Mouse (Mus musculus): ENCODE measurements around the gene Zeb2. TPM values are rescaled to one million over a fixed set of nuclear protein-coding genes. Genes with fewer than 3 reads are reported as not detected.

The Zeb2 gene
- polyA plus RNA-seq, 1 experiment from 2014 or later: 38.0 TPM

DNA sequence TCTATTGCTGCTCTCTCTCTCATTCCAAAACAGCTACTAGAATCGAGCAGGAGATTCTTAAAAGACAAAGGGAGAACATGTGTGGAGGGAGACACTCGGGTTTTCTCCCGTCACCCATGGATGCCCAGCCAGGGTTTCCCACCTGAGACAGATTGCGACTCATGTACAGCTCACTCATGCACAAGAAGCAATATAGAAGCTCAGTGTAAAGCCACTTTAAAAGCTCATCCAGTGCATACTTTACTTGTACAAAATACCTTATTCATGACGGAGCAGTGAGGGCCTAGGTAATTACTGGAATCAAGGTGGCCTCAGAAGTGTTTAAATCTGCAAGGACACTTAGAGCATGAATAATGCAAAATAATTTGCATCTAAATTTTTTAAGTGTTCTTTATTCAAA, 45.9 kb downstream of the Zeb2 start:
- no peak for ATAC-seq (ENCODE audit: low FRiP score, low read depth)
- H3K9me3 ChIP-seq: no peaks in the 10 kb centered on the region
- no peak overlapping the region for H3K4me3 ChIP-seq
- H3K36me3 ChIP-seq: no peaks in the 10 kb centered on the region
- no peaks in the 10 kb centered on the region for H3K27me3 ChIP-seq
- H3K27ac ChIP-seq (replicated peaks): 0 out of 2 replicates have a peak overlapping the region, but pooled peaks have one; percentile 1
- no peak overlapping the region for H3K9ac ChIP-seq
- H3K4me1 ChIP-seq (replicated peaks): peaks cover 13% of the 10 kb centered on the region
- 47% methylated on average over 5 of the region's 5 CpGs for WGBS
- H3K4me2 ChIP-seq: no peak overlapping the region

DNA sequence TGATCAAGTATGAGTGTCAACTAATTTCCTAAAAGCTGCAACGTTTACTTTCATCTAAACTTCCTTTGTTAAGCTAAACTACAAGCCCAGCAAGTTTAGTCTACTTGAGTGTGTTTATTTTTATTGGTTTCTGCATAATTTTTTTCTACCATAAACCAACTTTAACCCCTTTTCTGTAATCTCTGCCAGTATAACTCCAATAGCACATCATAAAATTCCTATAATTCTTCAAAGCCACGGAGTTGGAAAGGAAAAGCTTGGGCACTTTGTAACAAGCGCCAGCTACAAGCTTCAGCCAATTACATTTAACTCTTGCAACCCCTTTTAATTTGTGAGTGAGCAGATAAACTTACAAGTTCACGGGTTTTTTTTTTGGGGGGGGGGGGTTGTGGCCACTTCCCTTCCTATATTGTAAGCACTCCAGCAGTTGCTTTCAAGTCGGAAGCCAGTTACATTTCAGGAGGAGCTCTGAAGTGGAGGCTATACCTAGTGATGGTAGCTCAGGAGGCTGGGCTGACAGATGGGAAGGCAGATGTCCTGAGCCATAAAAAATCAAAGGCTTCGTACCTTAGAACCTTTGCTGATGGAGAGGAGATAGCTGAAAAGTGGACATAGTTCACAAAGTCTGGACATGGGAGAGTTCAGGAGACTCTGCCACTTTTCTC, 46.5 kb downstream of the Zeb2 start:
- Histone ChIP-seq H3K4me2 (no peak overlapping the region), H3K4me1 (replicated peaks) (peaks cover 13% of the 10 kb centered on the region), H3K9me3 (no peaks in the 10 kb centered on the region), H3K27ac (replicated peaks) (0 out of 2 replicates have a peak overlapping the region, but pooled peaks have one; percentile 1), H3K9ac (no peak overlapping the region), H3K27me3 (no peaks in the 10 kb centered on the region), H3K4me3 (no peak overlapping the region), H3K36me3 (no peaks in the 10 kb centered on the region)
- no peak for ATAC-seq (ENCODE audit: low FRiP score, low read depth)
- 59% methylated on average over 6 of the region's 6 CpGs for WGBS

DNA sequence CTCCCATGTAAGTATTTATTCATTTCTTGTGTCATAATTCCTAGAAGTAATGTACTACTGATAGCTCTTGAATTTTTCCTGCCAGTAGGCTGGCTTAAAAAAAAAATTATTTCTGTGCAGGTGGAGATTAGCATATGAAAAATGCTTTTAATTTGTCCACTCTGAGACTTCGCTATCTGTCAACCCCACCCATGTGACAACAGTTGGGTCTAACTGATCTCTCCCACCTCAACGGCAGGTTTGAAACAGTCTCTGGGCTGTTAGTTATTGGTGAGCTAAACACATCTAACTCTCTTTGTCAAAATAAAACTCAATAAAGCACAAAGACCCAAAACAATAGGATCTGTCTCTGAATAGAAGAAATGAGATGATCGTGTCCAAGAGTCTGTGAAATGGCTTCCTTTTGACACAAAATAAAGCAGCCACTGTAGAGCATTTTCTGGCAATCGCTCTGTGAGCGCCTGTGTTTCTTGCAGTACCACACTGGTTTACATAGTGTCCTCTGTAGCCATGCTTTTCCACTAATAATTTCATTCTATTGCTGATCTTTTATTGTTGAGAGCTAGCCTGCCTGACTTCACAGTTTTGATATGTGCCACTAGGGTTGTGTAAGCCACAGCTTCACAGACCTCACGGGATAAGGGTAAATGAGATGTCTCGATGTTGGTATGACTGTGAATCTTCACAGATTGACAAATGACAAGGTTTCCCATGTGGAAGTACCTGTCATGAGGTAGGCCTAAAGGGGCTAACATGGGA, 48.2 kb downstream of the Zeb2 start:
- no peak overlapping the region for H3K4me2 ChIP-seq
- H3K27me3 ChIP-seq: no peaks in the 10 kb centered on the region
- 56% methylated on average over 7 of the region's 7 CpGs for WGBS
- H3K9ac ChIP-seq: no peak overlapping the region
- H3K36me3 ChIP-seq: no peaks in the 10 kb centered on the region
- no peaks in the 10 kb centered on the region for H3K9me3 ChIP-seq
- H3K27ac ChIP-seq (replicated peaks): 0 out of 2 replicates have a peak overlapping the region, but pooled peaks have one; percentile 5
- ATAC-seq (ENCODE audit: low FRiP score, low read depth): no peak
- no peak overlapping the region for H3K4me3 ChIP-seq
- peaks cover 14% of the 10 kb centered on the region for H3K4me1 ChIP-seq (replicated peaks)

DNA sequence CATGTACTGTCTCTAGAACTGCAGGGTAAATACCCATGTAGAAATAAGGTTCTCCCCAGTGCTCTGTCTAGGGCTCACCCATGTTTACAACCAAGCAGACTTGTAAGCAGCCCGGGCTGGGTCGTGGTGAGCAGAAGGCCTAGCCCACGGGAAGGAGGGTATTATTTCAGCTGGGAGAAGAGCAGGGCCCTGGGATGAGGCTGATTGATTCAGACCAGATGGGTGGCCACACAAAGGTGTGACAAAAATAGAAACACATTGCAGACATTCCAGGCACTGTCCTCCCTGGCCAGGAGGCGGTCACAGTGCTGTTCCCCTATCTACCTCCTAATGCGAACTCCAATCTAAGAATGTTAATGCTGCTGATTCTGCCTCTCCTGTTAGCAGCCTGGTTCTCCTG, 50.1 kb downstream of the Zeb2 start:
- no peak overlapping the region for H3K4me3 ChIP-seq
- H3K9me3 ChIP-seq: no peaks in the 10 kb centered on the region
- no peak overlapping the region for H3K9ac ChIP-seq
- H3K4me2 ChIP-seq: no peak overlapping the region
- H3K36me3 ChIP-seq: no peaks in the 10 kb centered on the region
- H3K4me1 ChIP-seq (replicated peaks): peaks cover 23% of the 10 kb centered on the region
- H3K27me3 ChIP-seq: no peaks in the 10 kb centered on the region
- H3K27ac ChIP-seq (replicated peaks): no peak overlapping the region
- no peak for ATAC-seq (ENCODE audit: low FRiP score, low read depth)
- WGBS: 30% methylated on average over 5 of the region's 5 CpGs

DNA sequence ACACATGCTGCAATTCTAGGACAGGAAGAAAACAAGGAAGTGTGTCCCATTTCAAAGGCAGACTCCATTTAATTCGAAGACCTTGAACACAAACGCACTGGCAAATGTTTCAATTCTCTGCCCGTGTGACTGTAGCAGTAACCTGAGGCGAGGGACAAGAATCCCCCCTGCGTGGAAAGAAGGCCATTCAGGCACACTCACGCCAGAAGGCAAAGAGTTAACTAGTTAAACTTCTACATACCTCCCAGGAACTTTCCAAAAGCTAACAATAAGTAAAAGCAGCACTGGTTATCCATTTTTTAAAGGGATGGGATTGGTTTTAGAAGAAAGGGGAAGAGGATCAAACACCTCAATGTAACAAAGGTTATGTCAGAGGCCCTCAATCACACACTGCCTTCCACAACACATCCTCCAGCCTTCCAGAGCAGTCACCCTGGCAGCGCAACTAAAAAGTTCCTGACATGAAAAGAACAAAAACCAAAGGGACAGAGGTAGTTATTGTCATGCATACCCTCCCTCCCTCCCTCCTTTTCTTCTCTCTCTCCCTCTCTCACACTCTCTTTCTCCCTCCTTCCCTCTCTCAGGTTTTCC, 53.8 kb downstream of the Zeb2 start:
- Histone ChIP-seq H3K9ac (no peak overlapping the region), H3K27me3 (no peaks in the 10 kb centered on the region), H3K4me2 (no peak overlapping the region), H3K36me3 (no peaks in the 10 kb centered on the region), H3K4me3 (no peak overlapping the region), H3K9me3 (no peaks in the 10 kb centered on the region), H3K27ac (replicated peaks) (0 out of 2 replicates have a peak overlapping the region, but pooled peaks have one; percentile 23), H3K4me1 (replicated peaks) (peaks cover 31% of the 10 kb centered on the region)
- ATAC-seq (ENCODE audit: low FRiP score, low read depth): no peak
- 14% methylated on average over 7 of the region's 7 CpGs for WGBS

DNA sequence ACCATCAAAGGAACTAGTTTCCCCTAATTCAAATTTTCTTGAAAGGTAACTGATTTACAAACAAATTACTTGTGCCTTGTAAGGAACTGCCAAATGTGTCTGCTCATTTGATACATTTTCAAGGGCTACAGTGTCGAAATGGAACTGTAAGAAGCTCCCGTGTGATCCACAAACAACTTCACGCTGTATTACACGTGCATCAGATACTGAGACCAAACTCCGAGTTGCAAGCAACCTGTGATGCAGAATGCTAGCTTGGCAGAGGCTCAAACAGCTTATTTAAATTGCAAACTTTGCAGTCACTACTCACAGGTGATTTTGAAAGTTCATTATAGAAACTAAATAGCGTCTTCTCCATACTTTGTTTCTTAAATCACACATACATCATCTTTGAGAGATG, 55.1 kb downstream of the Zeb2 start:
- no peak overlapping the region for H3K27ac ChIP-seq (replicated peaks)

DNA sequence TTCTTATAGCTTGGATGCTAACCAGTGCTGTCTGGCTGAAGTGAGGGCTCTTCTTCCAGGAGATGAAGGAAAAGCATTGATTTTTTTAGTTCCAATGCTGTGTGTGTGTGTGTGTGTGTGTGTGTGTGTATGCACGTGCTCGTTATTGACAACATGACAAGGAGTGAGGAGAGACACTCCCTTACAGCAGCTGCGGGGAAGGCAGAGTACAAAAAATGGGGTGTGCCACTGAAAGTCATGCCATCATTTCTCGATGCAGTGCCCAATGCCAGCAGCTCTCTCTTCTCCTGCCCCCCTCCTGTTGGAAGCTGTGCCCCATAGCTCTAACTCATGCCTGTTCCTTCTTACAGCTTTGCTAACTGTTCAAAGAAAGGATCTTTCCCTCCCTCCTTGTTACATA, 56.4 kb downstream of the Zeb2 start:
- no peaks in the 10 kb centered on the region for H3K36me3 ChIP-seq
- H3K4me2 ChIP-seq: no peak overlapping the region
- H3K27ac ChIP-seq (replicated peaks): no peak overlapping the region
- no peak overlapping the region for H3K4me3 ChIP-seq
- H3K27me3 ChIP-seq: no peaks in the 10 kb centered on the region
- WGBS: 75% methylated on average over 4 of the region's 4 CpGs
- H3K4me1 ChIP-seq (replicated peaks): peaks cover 31% of the 10 kb centered on the region
- H3K9ac ChIP-seq: no peak overlapping the region
- no peaks in the 10 kb centered on the region for H3K9me3 ChIP-seq
- no peak for ATAC-seq (ENCODE audit: low FRiP score, low read depth)

More for the DNA sequence above, 55.1 kb downstream of the Zeb2 start:
- 49% methylated on average over 6 of the region's 6 CpGs for WGBS
- Histone ChIP-seq H3K4me2 (no peak overlapping the region), H3K9ac (no peak overlapping the region), H3K36me3 (no peaks in the 10 kb centered on the region), H3K27me3 (no peaks in the 10 kb centered on the region), H3K9me3 (no peaks in the 10 kb centered on the region), H3K4me1 (replicated peaks) (peaks cover 31% of the 10 kb centered on the region), H3K4me3 (no peak overlapping the region)
- ATAC-seq (ENCODE audit: low FRiP score, low read depth): no peak

DNA sequence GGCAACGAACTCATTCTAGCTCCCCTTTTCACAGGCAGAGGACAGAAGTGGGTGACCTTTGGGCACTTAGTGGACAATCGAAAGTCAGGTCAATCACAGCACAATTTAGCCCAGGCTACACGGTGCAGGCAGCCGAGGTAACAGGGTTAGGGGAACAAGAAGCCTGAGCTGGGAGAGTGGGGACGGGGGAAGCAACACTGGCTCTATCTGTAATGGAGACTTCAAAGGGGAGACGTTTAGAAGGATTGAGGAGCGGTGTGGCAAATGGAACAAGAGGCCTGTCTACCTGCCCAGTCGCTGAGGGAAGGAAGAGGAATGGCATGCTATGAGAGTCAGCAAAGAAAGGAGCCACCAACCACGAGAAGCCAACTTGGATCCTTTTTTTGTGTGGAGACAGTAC, 57.0 kb downstream of the Zeb2 start:
- no peak for ATAC-seq (ENCODE audit: low FRiP score, low read depth)
- no peak overlapping the region for H3K4me3 ChIP-seq
- no peak overlapping the region for H3K4me2 ChIP-seq
- 71% methylated on average over 9 of the region's 9 CpGs for WGBS
- no peak overlapping the region for H3K27ac ChIP-seq (replicated peaks)
- no peaks in the 10 kb centered on the region for H3K9me3 ChIP-seq
- H3K27me3 ChIP-seq: no peaks in the 10 kb centered on the region
- no peaks in the 10 kb centered on the region for H3K36me3 ChIP-seq
- H3K9ac ChIP-seq: no peak overlapping the region
- H3K4me1 ChIP-seq (replicated peaks): peaks cover 35% of the 10 kb centered on the region

DNA sequence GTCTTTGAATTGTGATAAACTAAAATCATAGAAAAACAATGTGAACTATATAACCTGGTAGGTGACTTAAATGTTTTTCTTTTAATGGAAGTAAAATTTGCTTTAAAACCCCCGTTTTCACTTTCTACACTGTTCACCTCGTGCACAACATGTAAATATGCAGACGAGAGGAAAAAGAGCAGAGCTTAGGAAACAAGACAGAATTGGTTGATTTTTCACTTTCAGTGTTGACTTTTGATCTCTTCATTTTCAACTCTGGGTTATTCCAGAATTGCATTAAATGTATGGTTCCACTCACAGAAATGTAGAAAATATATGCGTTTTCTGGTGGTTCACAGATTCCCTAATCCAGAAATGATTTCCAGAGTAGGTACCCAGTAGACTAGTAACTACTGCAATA, 57.6 kb downstream of the Zeb2 start:
- 87% methylated on average over 4 of the region's 4 CpGs for WGBS

DNA sequence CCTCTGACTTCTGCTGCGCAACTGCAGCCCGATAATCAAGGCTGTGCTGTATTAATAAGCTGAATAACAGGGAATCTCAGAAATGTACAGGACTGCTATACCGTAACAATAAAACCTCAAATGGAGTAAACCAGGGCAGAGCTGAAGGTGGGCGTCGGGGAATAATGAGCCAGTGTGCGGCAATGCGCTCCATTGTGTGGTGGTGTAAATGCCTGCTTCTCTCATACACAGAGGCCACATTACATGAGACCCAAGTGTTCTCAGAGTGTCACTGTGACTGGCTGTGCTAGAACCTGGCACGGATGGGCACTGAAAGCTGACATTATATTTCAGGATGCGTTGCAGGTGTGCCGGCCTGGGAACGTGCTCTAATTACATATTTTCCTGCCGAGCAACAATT, 58.2 kb downstream of the Zeb2 start:
- H3K36me3 ChIP-seq: no peaks in the 10 kb centered on the region
- H3K4me3 ChIP-seq: no peak overlapping the region
- no peak for ATAC-seq (ENCODE audit: low FRiP score, low read depth)
- H3K27me3 ChIP-seq: no peaks in the 10 kb centered on the region
- WGBS: 61% methylated on average over 12 of the region's 12 CpGs
- H3K4me1 ChIP-seq (replicated peaks): peaks cover 41% of the 10 kb centered on the region
- H3K9ac ChIP-seq: no peak overlapping the region
- no peak overlapping the region for H3K27ac ChIP-seq (replicated peaks)
- H3K9me3 ChIP-seq: no peaks in the 10 kb centered on the region
- H3K4me2 ChIP-seq: no peak overlapping the region

More for the DNA sequence above, 57.6 kb downstream of the Zeb2 start:
- no peaks in the 10 kb centered on the region for H3K36me3 ChIP-seq
- H3K4me2 ChIP-seq: no peak overlapping the region
- ATAC-seq (ENCODE audit: low FRiP score, low read depth): no peak
- H3K27ac ChIP-seq (replicated peaks): no peak overlapping the region
- H3K4me1 ChIP-seq (replicated peaks): peaks cover 36% of the 10 kb centered on the region
- H3K4me3 ChIP-seq: no peak overlapping the region
- no peaks in the 10 kb centered on the region for H3K27me3 ChIP-seq
- H3K9me3 ChIP-seq: no peaks in the 10 kb centered on the region
- H3K9ac ChIP-seq: no peak overlapping the region

DNA sequence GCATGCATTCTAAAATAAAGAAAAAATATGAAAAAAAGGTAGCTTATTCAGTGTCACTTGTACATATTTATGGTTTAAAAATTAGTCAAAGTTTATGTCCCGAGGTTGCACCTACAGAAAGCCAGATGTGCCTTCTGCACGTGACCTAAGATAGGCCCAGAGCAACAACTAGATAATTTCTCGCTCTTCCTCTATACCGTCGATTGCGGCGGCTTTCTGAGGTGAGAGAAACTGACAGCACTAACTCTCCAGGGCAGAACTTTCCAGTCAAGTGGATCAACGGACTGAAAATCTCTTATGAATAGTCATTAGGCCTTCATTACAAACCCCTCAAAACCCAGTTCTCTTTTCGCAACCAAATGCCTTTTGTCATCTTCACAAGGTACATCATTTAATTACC, 59.0 kb downstream of the Zeb2 start:
- H3K27ac ChIP-seq (replicated peaks): no peak overlapping the region
- peaks cover 32% of the 10 kb centered on the region for H3K4me1 ChIP-seq (replicated peaks)
- no peak for ATAC-seq (ENCODE audit: low FRiP score, low read depth)
- 68% methylated on average over 9 of the region's 9 CpGs for WGBS
- no peak overlapping the region for H3K9ac ChIP-seq
- H3K4me2 ChIP-seq: no peak overlapping the region
- H3K36me3 ChIP-seq: no peaks in the 10 kb centered on the region
- H3K9me3 ChIP-seq: no peaks in the 10 kb centered on the region
- no peaks in the 10 kb centered on the region for H3K27me3 ChIP-seq
- no peak overlapping the region for H3K4me3 ChIP-seq

DNA sequence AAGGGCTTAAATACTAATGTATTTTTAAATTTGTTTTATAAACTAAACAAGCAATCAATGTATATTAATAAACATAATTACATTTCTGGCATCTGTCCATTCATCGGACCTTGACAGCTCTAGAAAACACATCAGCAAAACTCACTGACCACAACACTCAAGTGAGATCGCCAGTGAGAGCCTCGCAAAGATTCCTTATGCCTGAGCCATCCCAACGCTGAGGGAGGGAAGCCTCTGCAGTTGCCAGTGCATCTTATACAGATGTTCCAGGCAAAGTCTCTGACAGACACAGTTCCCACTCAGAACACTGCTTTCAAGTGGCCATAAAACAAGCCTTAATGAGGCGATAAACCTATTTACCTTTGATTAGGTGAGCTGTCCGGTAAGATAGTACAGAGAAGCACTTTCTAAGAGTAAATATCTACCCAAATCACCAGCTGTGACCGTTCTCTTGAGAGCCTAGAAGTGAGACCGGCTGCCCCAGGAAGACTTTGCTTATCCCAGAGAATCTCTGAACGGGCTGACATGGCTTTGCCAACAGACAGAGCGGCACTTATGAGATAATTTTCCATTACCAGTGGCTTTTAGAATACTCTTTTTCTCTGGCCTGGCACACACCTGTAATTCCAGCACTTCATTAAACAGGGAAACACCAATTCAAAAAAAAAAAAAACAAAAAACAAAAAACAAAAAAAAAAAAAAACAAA, 60.2 kb downstream of the Zeb2 start:
- Histone ChIP-seq H3K27me3 (no peaks in the 10 kb centered on the region), H3K4me2 (no peak overlapping the region), H3K4me1 (replicated peaks) (peaks cover 30% of the 10 kb centered on the region), H3K4me3 (no peak overlapping the region), H3K9me3 (no peaks in the 10 kb centered on the region), H3K9ac (no peak overlapping the region), H3K36me3 (no peaks in the 10 kb centered on the region), H3K27ac (replicated peaks) (no peak overlapping the region)
- no peak for ATAC-seq (ENCODE audit: low FRiP score, low read depth)
- WGBS: 83% methylated on average over 10 of the region's 10 CpGs

Measured in hindbrain, embryonic 15.5 days (tissue).